Mouse (Mus musculus): ENCODE results near the gene Setd1b. TPM values are rescaled to one million over a fixed set of nuclear protein-coding genes. Genes with fewer than 3 reads are reported as not detected.

Gene Setd1b
- polyA plus RNA-seq, 1 experiment from 2014 or later: 14.2 TPM

GRCm38 (mm10) chr5:123159446-123159845, 17.5 kb downstream of the Setd1b start:
- H3K36me3 ChIP-seq (ENCODE audit: control insufficient read depth, insufficient read depth, low read length): peaks cover 39% of the 10 kb centered on the region
- 90% methylated on average over 4 of the region's 4 CpGs for whole genome bisulfite sequencing

GRCm38 (mm10) chr5:123159866-123160265, 17.9 kb downstream of the Setd1b start:
- 97% methylated on average over 15 of the region's 15 CpGs for WGBS
- DNase-seq (ENCODE audit: low spot score) (no peak), ATAC-seq (ENCODE audit: low FRiP score) (no peak)
- no peak overlapping the region for H3K4me3 ChIP-seq (ENCODE audit: low read depth, low read length)
- H3K27me3 ChIP-seq (ENCODE audit: control insufficient read depth, insufficient read depth, low read length): no peaks in the 10 kb centered on the region
- no peak overlapping the region for H3K4me2 ChIP-seq (replicated peaks; ENCODE audit: low read depth, low read length)
- H3K27ac ChIP-seq (ENCODE audit: low read depth, low read length): no peak overlapping the region
- no peak overlapping the region for H3K9ac ChIP-seq (ENCODE audit: low read depth, low read length)
- H3K9me3 ChIP-seq (ENCODE audit: control insufficient read depth, low read length): no peaks in the 10 kb centered on the region
- peaks cover 39% of the 10 kb centered on the region for H3K36me3 ChIP-seq (ENCODE audit: control insufficient read depth, insufficient read depth, low read length)
- no peaks in the 10 kb centered on the region for H3K4me1 ChIP-seq (replicated peaks; ENCODE audit: control insufficient read depth, insufficient read depth, low read length)

More at GRCm38 (mm10) chr5:123159446-123159845, 17.5 kb downstream of the Setd1b start:
- H3K4me2 ChIP-seq (replicated peaks; ENCODE audit: low read depth, low read length): no peak overlapping the region
- no peak overlapping the region for H3K9ac ChIP-seq (ENCODE audit: low read depth, low read length)
- no peaks in the 10 kb centered on the region for H3K9me3 ChIP-seq (ENCODE audit: control insufficient read depth, low read length)
- H3K4me1 ChIP-seq (replicated peaks; ENCODE audit: control insufficient read depth, insufficient read depth, low read length): no peaks in the 10 kb centered on the region
- DNase-seq (ENCODE audit: low spot score): no peak
- H3K27ac ChIP-seq (ENCODE audit: low read depth, low read length): no peak overlapping the region
- ATAC-seq (ENCODE audit: low FRiP score): no peak
- H3K4me3 ChIP-seq (ENCODE audit: low read depth, low read length): no peak overlapping the region
- no peaks in the 10 kb centered on the region for H3K27me3 ChIP-seq (ENCODE audit: control insufficient read depth, insufficient read depth, low read length)

DNA sequence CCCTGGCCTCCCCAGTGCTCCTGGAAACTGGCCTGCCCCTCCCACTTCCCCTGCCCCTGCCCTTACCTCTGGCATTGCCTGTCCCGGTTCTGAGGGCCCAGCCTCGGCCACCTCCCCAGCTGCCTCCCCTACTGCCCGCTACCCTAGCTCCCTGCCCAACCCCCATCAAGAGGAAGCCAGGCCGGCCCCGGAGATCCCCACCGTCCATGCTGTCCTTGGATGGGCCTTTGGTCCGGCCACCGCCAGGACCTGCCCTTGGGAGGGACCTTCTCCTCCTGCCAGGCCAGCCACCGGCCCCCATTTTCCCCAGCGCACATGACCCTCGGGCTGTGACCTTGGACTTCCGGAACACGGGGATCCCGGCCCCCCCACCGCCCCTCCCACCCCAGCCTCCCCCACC, 18.3 kb downstream of the Setd1b start:
- H3K9ac ChIP-seq (ENCODE audit: low read depth, low read length): no peak overlapping the region; the same call in 1 of the 2 replicates
- WGBS: 91% methylated on average over 12 of the region's 15 CpGs
- no peaks in the 10 kb centered on the region for H3K9me3 ChIP-seq (ENCODE audit: control insufficient read depth, low read length)
- no peaks in the 10 kb centered on the region for H3K27me3 ChIP-seq (ENCODE audit: control insufficient read depth, insufficient read depth, low read length)
- no peak overlapping the region for H3K27ac ChIP-seq (ENCODE audit: low read depth, low read length)
- no peaks in the 10 kb centered on the region for H3K4me1 ChIP-seq (replicated peaks; ENCODE audit: control insufficient read depth, insufficient read depth, low read length)
- H3K4me2 ChIP-seq (replicated peaks; ENCODE audit: low read depth, low read length): no peak overlapping the region
- H3K36me3 ChIP-seq (ENCODE audit: control insufficient read depth, insufficient read depth, low read length): peaks cover 39% of the 10 kb centered on the region
- H3K4me3 ChIP-seq (ENCODE audit: low read depth, low read length): no peak overlapping the region
- DNase-seq (ENCODE audit: low spot score) (no peak), ATAC-seq (ENCODE audit: low FRiP score) (no peak)

DNA sequence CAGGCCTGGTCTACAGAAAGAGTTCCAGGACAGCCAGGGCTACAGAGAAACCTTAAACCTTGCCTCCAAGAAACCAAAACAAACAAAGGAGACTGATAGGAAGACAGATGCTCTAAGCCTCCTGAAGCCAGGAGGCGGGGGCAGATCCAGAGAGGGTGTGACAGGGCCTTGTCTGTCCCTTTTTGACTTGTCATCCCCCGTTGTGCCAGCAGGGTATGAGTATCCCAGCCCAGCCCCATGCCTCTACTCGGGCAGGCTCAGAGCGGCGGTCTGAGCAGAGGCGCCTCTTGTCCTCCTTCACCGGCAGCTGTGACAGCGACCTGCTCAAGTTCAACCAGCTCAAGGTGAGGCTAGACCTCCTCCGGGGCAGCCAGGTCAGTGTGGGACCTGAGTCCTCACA, 20.9 kb downstream of the Setd1b start:
- Histone ChIP-seq H3K4me3 (ENCODE audit: low read depth, low read length) (no peak overlapping the region), H3K9ac (ENCODE audit: low read depth, low read length) (no peak overlapping the region), H3K4me2 (replicated peaks; ENCODE audit: low read depth, low read length) (no peak overlapping the region), H3K27ac (ENCODE audit: low read depth, low read length) (no peak overlapping the region), H3K27me3 (ENCODE audit: control insufficient read depth, insufficient read depth, low read length) (no peaks in the 10 kb centered on the region), H3K4me1 (replicated peaks; ENCODE audit: control insufficient read depth, insufficient read depth, low read length) (no peaks in the 10 kb centered on the region), H3K9me3 (ENCODE audit: control insufficient read depth, low read length) (no peaks in the 10 kb centered on the region), H3K36me3 (ENCODE audit: control insufficient read depth, insufficient read depth, low read length) (peaks cover 42% of the 10 kb centered on the region)
- WGBS: 77% methylated on average over 9 of the region's 9 CpGs
- DNase-seq (ENCODE audit: low spot score): no peak
- no peak for ATAC-seq (ENCODE audit: low FRiP score)

DNA sequence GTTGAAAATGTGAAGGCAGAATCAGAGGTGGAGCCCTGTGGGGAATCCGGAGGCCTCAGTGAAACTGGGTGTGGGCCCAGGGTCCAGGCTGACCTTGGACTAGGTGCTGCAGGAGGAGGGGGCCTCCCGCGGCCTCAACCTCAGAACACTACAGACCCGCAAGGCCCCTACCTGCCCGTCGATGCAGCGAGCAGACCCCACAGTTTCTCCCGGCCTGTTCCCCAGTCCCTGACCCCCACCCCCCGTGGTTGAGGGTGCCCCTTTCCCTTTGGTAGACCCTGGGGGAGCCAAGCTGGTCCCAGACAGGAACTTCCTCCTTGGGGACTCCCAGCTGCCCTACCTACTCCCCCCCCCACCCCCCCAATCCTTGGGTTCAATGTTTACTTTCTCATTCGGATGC, 24.4 kb downstream of the Setd1b start:
- Histone ChIP-seq H3K4me2 (replicated peaks; ENCODE audit: low read depth, low read length) (no peak overlapping the region), H3K4me3 (ENCODE audit: low read depth, low read length) (no peak overlapping the region), H3K4me1 (replicated peaks; ENCODE audit: control insufficient read depth, insufficient read depth, low read length) (no peaks in the 10 kb centered on the region), H3K9ac (ENCODE audit: low read depth, low read length) (no peak overlapping the region), H3K27ac (ENCODE audit: low read depth, low read length) (no peak overlapping the region), H3K27me3 (ENCODE audit: control insufficient read depth, insufficient read depth, low read length) (no peaks in the 10 kb centered on the region), H3K36me3 (ENCODE audit: control insufficient read depth, insufficient read depth, low read length) (peaks cover 23% of the 10 kb centered on the region), H3K9me3 (ENCODE audit: control insufficient read depth, low read length) (no peaks in the 10 kb centered on the region)
- no peak for DNase-seq (ENCODE audit: low spot score)
- 93% methylated on average over 9 of the region's 10 CpGs for WGBS
- ATAC-seq (ENCODE audit: low FRiP score): no peak

GRCm38 (mm10) chr5:123167591-123167990, 25.6 kb downstream of the Setd1b start:
- H3K4me2 ChIP-seq (replicated peaks; ENCODE audit: low read depth, low read length): no peak overlapping the region
- H3K4me3 ChIP-seq (ENCODE audit: low read depth, low read length): no peak overlapping the region
- ATAC-seq (ENCODE audit: low FRiP score) (no peak), DNase-seq (ENCODE audit: low spot score) (no peak)
- no peak overlapping the region for H3K27ac ChIP-seq (ENCODE audit: low read depth, low read length)
- no peak overlapping the region for H3K9ac ChIP-seq (ENCODE audit: low read depth, low read length)
- H3K4me1 ChIP-seq (replicated peaks; ENCODE audit: control insufficient read depth, insufficient read depth, low read length): no peaks in the 10 kb centered on the region; the same call in 1 of the 2 replicates
- WGBS: 79% methylated on average over 5 of the region's 5 CpGs
- no peaks in the 10 kb centered on the region for H3K27me3 ChIP-seq (ENCODE audit: control insufficient read depth, insufficient read depth, low read length)
- no peaks in the 10 kb centered on the region for H3K9me3 ChIP-seq (ENCODE audit: control insufficient read depth, low read length)
- H3K36me3 ChIP-seq (ENCODE audit: control insufficient read depth, insufficient read depth, low read length): peaks cover 19% of the 10 kb centered on the region

- ATAC-seq (ENCODE audit: low FRiP score) (no peak), DNase-seq (ENCODE audit: low spot score) (no peak)
- H3K4me3 ChIP-seq (ENCODE audit: low read depth, low read length): no peak within 1 kb of the TSS
- 88% methylated on average over 5 of the region's 5 CpGs for WGBS
- no peak within 1 kb of the TSS for H3K9ac ChIP-seq (ENCODE audit: low read depth, low read length)
- no peak within 1 kb of the TSS for H3K27ac ChIP-seq (ENCODE audit: low read depth, low read length)
- H3K36me3 ChIP-seq (ENCODE audit: control insufficient read depth, insufficient read depth, low read length): peaks cover 6% of the 10 kb centered on the region
- no peaks in the 10 kb centered on the region for H3K9me3 ChIP-seq (ENCODE audit: control insufficient read depth, low read length)
- no peak within 1 kb of the TSS for H3K4me2 ChIP-seq (replicated peaks; ENCODE audit: low read depth, low read length)
- no peaks in the 10 kb centered on the region; the same call in 1 of the 2 replicates for H3K4me1 ChIP-seq (replicated peaks; ENCODE audit: control insufficient read depth, insufficient read depth, low read length)
- H3K27me3 ChIP-seq (ENCODE audit: control insufficient read depth, insufficient read depth, low read length): no peaks in the 10 kb centered on the region
Measured at GRCm38 (mm10) chr5:123169284-123169683, 27.3 kb downstream of the Setd1b start, which contains the start of gene Psmd9. Gene Psmd9, plus strand, starts transcription at chr5:123169413.

DNA sequence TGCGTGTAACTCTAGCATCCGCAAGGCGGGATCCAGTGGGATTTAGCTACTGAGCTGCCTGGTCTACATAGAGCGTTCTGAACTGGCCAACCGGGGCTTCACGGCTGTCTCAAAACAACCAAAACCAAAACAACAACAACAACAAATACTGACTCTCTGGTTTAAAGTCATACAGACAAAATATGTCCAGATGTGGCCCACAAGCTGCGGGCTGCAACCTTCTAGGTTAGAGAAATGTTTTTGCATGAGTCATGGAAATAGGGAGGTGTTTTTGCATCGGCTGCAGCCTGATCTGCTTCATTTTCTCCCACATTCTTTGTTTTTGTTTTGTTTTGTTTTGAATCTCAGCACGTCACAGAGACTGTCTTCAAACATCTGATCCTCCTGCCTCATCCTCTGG, 28.4 kb downstream of the Setd1b start:
- no peaks in the 10 kb centered on the region for H3K9me3 ChIP-seq (ENCODE audit: control insufficient read depth, low read length)
- H3K27ac ChIP-seq (ENCODE audit: low read depth, low read length): no peak overlapping the region
- H3K4me1 ChIP-seq (replicated peaks; ENCODE audit: control insufficient read depth, insufficient read depth, low read length): no peaks in the 10 kb centered on the region; the same call in 1 of the 2 replicates
- WGBS: 78% methylated on average over 9 of the region's 9 CpGs
- no peak overlapping the region for H3K4me3 ChIP-seq (ENCODE audit: low read depth, low read length)
- H3K27me3 ChIP-seq (ENCODE audit: control insufficient read depth, insufficient read depth, low read length): no peaks in the 10 kb centered on the region
- H3K9ac ChIP-seq (ENCODE audit: low read depth, low read length): no peak overlapping the region
- peaks cover 6% of the 10 kb centered on the region; the same call in 1 of the 2 replicates for H3K36me3 ChIP-seq (ENCODE audit: control insufficient read depth, insufficient read depth, low read length)
- no peak for DNase-seq (ENCODE audit: low spot score)
- H3K4me2 ChIP-seq (replicated peaks; ENCODE audit: low read depth, low read length): no peak overlapping the region
- no peak for ATAC-seq (ENCODE audit: low FRiP score)

DNA sequence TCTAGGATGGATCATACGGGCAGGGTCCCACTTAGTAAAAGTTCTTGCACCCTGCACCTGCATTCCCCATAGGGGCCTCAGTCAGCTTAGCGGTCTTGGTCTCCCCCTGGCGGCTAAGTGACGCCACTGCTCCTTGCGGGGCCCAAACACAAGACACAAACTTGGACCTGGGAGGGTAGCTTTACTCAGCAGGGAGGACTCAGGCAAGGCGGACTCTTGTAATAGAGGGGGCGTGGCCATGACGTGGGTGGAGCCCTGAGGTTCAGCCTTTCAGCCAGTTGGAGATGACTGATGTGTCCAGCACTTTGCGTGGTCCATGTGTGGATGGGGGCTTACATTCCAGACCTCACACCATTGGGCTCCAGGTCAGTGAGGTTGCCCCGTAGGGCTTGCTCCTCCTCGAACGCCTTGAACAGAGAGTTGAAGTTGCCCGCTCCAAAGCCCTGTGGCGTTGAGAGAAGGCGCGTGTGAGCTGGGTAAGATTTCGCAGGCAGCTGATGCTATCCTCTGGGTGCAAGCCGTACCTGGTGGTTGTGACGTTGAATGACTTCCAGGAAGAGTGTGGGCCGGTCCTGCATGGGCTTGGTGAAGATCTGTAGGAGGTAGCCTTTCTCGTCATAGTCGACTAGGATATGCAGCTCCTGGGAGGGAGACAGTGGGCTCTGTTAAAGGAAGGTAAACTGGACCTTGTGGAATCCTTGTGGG, 29.8 kb downstream of the Setd1b start:
- Histone ChIP-seq H3K4me3 (ENCODE audit: low read depth, low read length) (no peak overlapping the region), H3K27ac (ENCODE audit: low read depth, low read length) (no peak overlapping the region), H3K4me2 (replicated peaks; ENCODE audit: low read depth, low read length) (peak overlapping the region; percentile 25), H3K9me3 (ENCODE audit: control insufficient read depth, low read length) (no peaks in the 10 kb centered on the region), H3K4me1 (replicated peaks; ENCODE audit: control insufficient read depth, insufficient read depth, low read length) (no peaks in the 10 kb centered on the region; the same call in 1 of the 2 replicates), H3K27me3 (ENCODE audit: control insufficient read depth, insufficient read depth, low read length) (no peaks in the 10 kb centered on the region), H3K36me3 (ENCODE audit: control insufficient read depth, insufficient read depth, low read length) (no peaks in the 10 kb centered on the region), H3K9ac (ENCODE audit: low read depth, low read length) (no peak overlapping the region)
- WGBS: 15% methylated on average over 22 of the region's 22 CpGs
- DNase-seq (ENCODE audit: low spot score): peak; percentile 92
- peak; percentile 66 for ATAC-seq (ENCODE audit: low FRiP score)
